Mouse (Mus musculus) cerebral cortex, adult 2 months (tissue): ENCODE data around the gene Bend3.

Experiments
- WGBS: fragments of 180-500 bp; shearing (Covaris S2); methylation state at CpG from one replicate; pipeline ENCODE4 v1.1.7; 2018; 5-methylcytosine and 5-hydroxymethylcytosine counted together

The Bend3 gene

GRCm38 (mm10) chr10:43534382-43534781, 55.8 kb downstream of the Bend3 start:
- WGBS: 78% methylated on average over 1 of the region's 1 CpGs

GRCm38 (mm10) chr10:43537652-43538051, 59.0 kb downstream of the Bend3 start:
- WGBS: 92% methylated on average over 7 of the region's 7 CpGs

- WGBS: 77% methylated on average over 5 of the region's 5 CpGs
These were observed 60.2 kb downstream of the Bend3 start for GRCm38 (mm10) chr10:43538831-43539230.

- 11% methylated on average over 12 of the region's 12 CpGs for whole genome bisulfite sequencing
These were observed 61.2 kb downstream of the Bend3 start for GRCm38 (mm10) chr10:43539746-43540310.

GRCm38 (mm10) chr10:43540442-43541152, 62.0 kb downstream of the Bend3 start, which contains the start of gene 1700021F05Rik:
1700021F05Rik (minus strand) TSS chr10:43540994.
- WGBS: under 1% methylated on average over 55 of the region's 56 CpGs

- WGBS: 34% methylated on average over 7 of the region's 8 CpGs
These were observed 62.5 kb downstream of the Bend3 start for GRCm38 (mm10) chr10:43541153-43541544.

- 70% methylated on average over 5 of the region's 5 CpGs for WGBS
These were observed 70.8 kb downstream of the Bend3 start for GRCm38 (mm10) chr10:43549411-43549810.

- WGBS: 30% methylated on average over 3 of the region's 3 CpGs
These were observed 72.3 kb downstream of the Bend3 start for GRCm38 (mm10) chr10:43550923-43551322.

- WGBS: 49% methylated on average over 3 of the region's 3 CpGs
These were observed 72.8 kb downstream of the Bend3 start for GRCm38 (mm10) chr10:43551388-43551787.

GRCm38 (mm10) chr10:43557630-43558165, 79.1 kb downstream of the Bend3 start:
- 80% methylated on average over 5 of the region's 5 CpGs for WGBS

GRCm38 (mm10) chr10:43559313-43559712, 80.7 kb downstream of the Bend3 start:
- WGBS: 56% methylated on average over 11 of the region's 11 CpGs

- 41% methylated on average over 2 of the region's 2 CpGs for WGBS
These were observed 82.1 kb downstream of the Bend3 start for GRCm38 (mm10) chr10:43560765-43561164.

- 90% methylated on average over 2 of the region's 2 CpGs for WGBS
These were observed 82.7 kb downstream of the Bend3 start for GRCm38 (mm10) chr10:43561311-43561710.
